Mouse (Mus musculus) MEL (cell line): ENCODE data around the gene Frrs1l. TPM values are rescaled to one million over a fixed set of nuclear protein-coding genes. Genes with fewer than 3 reads are reported as not detected.

Experiments used
- DNase-seq: peaks from one replicate; pipeline ENCODE4 v3.0.0; 2011; ENCODE audit warnings: low read depth, low spot score
- H3K27ac ChIP-seq: 2 replicates; pipeline ENCODE4 v1.5.1; 2012; ENCODE audit warnings: low read depth, mild to moderate bottlenecking, control low read depth, low read length, moderate library complexity; ENCODE audit not compliant: control insufficient read depth
- H3K27me3 ChIP-seq, 2 experiments: fragments of 150-350 bp in 1 of 2; sonication (generic) in 1 of 2; 2 replicates each; pipeline ENCODE4 v1.6.1; 2012; ENCODE audit warnings: low read length in 2 of 2, mild to moderate bottlenecking in 2 of 2, improper control_type of control experiment in 1 of 2, moderate library complexity in 1 of 2; ENCODE audit not compliant: insufficient read depth in 2 of 2, control insufficient read depth in 1 of 2
- H3K36me3 ChIP-seq, 2 experiments: 2 replicates each; pipeline ENCODE4 v1.6.1; 2012 to 2014; ENCODE audit warnings: low read length in 2 of 2, improper control_type of control experiment in 1 of 2, inconsistent platforms in 1 of 2, mild to moderate bottlenecking in 1 of 2; ENCODE audit not compliant: insufficient read depth in 2 of 2, control insufficient read depth in 1 of 2
- H3K4me1 ChIP-seq, 2 experiments: fragments of 150-350 bp in 1 of 2; sonication (generic) in 1 of 2; 2 replicates each; pipeline ENCODE4 v1.6.1; 2012; ENCODE audit warnings: low read length in 2 of 2, improper control_type of control experiment in 1 of 2, mild to moderate bottlenecking in 1 of 2; ENCODE audit not compliant: insufficient read depth in 2 of 2, control insufficient read depth in 1 of 2
- H3K4me3 ChIP-seq, 2 experiments: fragments of 150-350 bp in 1 of 2; sonication (generic) in 1 of 2; 2 replicates each; pipeline ENCODE4 v1.5.1; 2012; ENCODE audit warnings: low read depth in 2 of 2, low read length in 2 of 2, mild to moderate bottlenecking in 2 of 2, moderate library complexity in 2 of 2, control low read depth in 1 of 2, improper control_type of control experiment in 1 of 2; ENCODE audit not compliant: control insufficient read depth in 1 of 2, insufficient read depth in 1 of 2
- H3K79me2 ChIP-seq: 2 replicates; pipeline ENCODE4 v1.6.1; 2012; ENCODE audit warnings: mild to moderate bottlenecking, low read length, moderate library complexity; ENCODE audit not compliant: control insufficient read depth, poor library complexity, insufficient read depth
- H3K9ac ChIP-seq: 2 replicates; pipeline ENCODE4 v1.6.1; 2012; ENCODE audit warnings: low read depth, mild to moderate bottlenecking, control low read depth, low read length, moderate library complexity; ENCODE audit not compliant: control insufficient read depth, poor library complexity, severe bottlenecking
- H3K9me3 ChIP-seq: fragments of 150-350 bp; sonication (generic); replicated peaks from 2 replicates; pipeline ENCODE4 v1.6.1; 2012; ENCODE audit warnings: mild to moderate bottlenecking, low read length, improper control_type of control experiment, moderate library complexity; ENCODE audit not compliant: insufficient read depth
- CHD1 ChIP-seq: IDR thresholded peaks from 2 replicates; pipeline ENCODE4 v1.6.1; 2012; ENCODE audit warnings: low read depth, mild to moderate bottlenecking, inconsistent platforms, low read length, improper control_type of control experiment
- CTCF ChIP-seq, 3 experiments: IDR thresholded peaks in 2 of 3; conservative IDR thresholded peaks in 1 of 3; 2 replicates each; pipeline ENCODE4 v1.5.1; 2011 to 2012; ENCODE audit warnings: low read length in 3 of 3, low read depth in 2 of 3, mild to moderate bottlenecking in 2 of 3, improper control_type of control experiment in 1 of 3, inconsistent platforms in 1 of 3, mixed read lengths in 1 of 3, moderate library complexity in 1 of 3; ENCODE audit not compliant: control insufficient read depth in 1 of 3, insufficient read depth in 1 of 3, poor library complexity in 1 of 3, severe bottlenecking in 1 of 3
- E2F4 ChIP-seq: IDR thresholded peaks from 2 replicates; pipeline ENCODE4 v1.6.1; 2011; ENCODE audit warnings: low read depth, low read length, improper control_type of control experiment, borderline replicate concordance
- ELF1 ChIP-seq: IDR thresholded peaks from 2 replicates; pipeline ENCODE4 v1.6.1; 2014; ENCODE audit warnings: low read depth, mild to moderate bottlenecking, inconsistent platforms, low read length, improper control_type of control experiment, moderate library complexity
- EP300 ChIP-seq, 2 experiments: IDR thresholded peaks; 2 replicates each; pipeline ENCODE4 v1.6.1; 2011; ENCODE audit warnings: improper control_type of control experiment in 2 of 2, low read length in 2 of 2, low read depth in 1 of 2, mild to moderate bottlenecking in 1 of 2
- ETS1 ChIP-seq: IDR thresholded peaks from 2 replicates; pipeline ENCODE4 v1.6.1; 2012; ENCODE audit warnings: low read depth, mild to moderate bottlenecking, inconsistent platforms, low read length, improper control_type of control experiment, moderate library complexity
- GABPA ChIP-seq: IDR thresholded peaks from 2 replicates; pipeline ENCODE4 v1.6.1; 2012; ENCODE audit warnings: low read depth, mild to moderate bottlenecking, inconsistent platforms, low read length, improper control_type of control experiment, moderate library complexity
- HCFC1 ChIP-seq: IDR thresholded peaks from 2 replicates; pipeline ENCODE4 v1.6.1; 2012; ENCODE audit warnings: low read depth, mild to moderate bottlenecking, inconsistent platforms, low read length, improper control_type of control experiment, moderate library complexity
- JUND ChIP-seq: IDR thresholded peaks from 2 replicates; pipeline ENCODE4 v1.6.1; 2011; ENCODE audit warnings: low read depth, mild to moderate bottlenecking, improper control_type of control experiment, low read length
- KAT2A ChIP-seq: conservative IDR thresholded peaks from 2 replicates; pipeline ENCODE4 v1.6.1; 2012; ENCODE audit warnings: low read depth, low read length, improper control_type of control experiment, inconsistent platforms
- MAFK ChIP-seq: IDR thresholded peaks from 2 replicates; pipeline ENCODE4 v1.6.1; 2011; ENCODE audit warnings: low read depth, mild to moderate bottlenecking, low read length, improper control_type of control experiment, borderline replicate concordance
- MEF2A ChIP-seq: IDR thresholded peaks from 2 replicates; pipeline ENCODE4 v1.6.1; 2014; ENCODE audit warnings: low read depth, mild to moderate bottlenecking, inconsistent platforms, low read length, improper control_type of control experiment; ENCODE audit not compliant: poor library complexity, insufficient replicate concordance, severe bottlenecking; ENCODE audit errors: extremely low read depth
- MXI1 ChIP-seq: IDR thresholded peaks from 2 replicates; pipeline ENCODE4 v1.6.1; 2011; ENCODE audit warnings: mild to moderate bottlenecking, low read depth, low read length, improper control_type of control experiment
- NELFE ChIP-seq: IDR thresholded peaks from 2 replicates; pipeline ENCODE4 v1.6.1; 2011; ENCODE audit warnings: low read depth, low read length, improper control_type of control experiment
- POLR2A ChIP-seq, 2 experiments: IDR thresholded peaks; 2 replicates each; pipeline ENCODE4 v1.6.1; 2011 to 2012; ENCODE audit warnings: low read length in 2 of 2, mild to moderate bottlenecking in 2 of 2, control low read depth in 1 of 2, improper control_type of control experiment in 1 of 2, low read depth in 1 of 2, moderate library complexity in 1 of 2; ENCODE audit not compliant: control insufficient read depth in 1 of 2, insufficient read depth in 1 of 2, poor library complexity in 1 of 2
- POLR2AphosphoS5 ChIP-seq: IDR thresholded peaks from 2 replicates; pipeline ENCODE4 v1.6.1; 2012; ENCODE audit warnings: low read depth, borderline replicate concordance, mild to moderate bottlenecking, inconsistent platforms, low read length, moderate library complexity, mixed read lengths
- SIN3A ChIP-seq: IDR thresholded peaks from 2 replicates; pipeline ENCODE4 v1.6.1; 2012; ENCODE audit warnings: low read length, improper control_type of control experiment, inconsistent platforms
- SMC3 ChIP-seq: IDR thresholded peaks from 2 replicates; pipeline ENCODE4 v1.6.1; 2011; ENCODE audit warnings: low read depth, low read length, improper control_type of control experiment
- TAL1 ChIP-seq: IDR thresholded peaks from 2 replicates; pipeline ENCODE4 v1.6.1; 2012; ENCODE audit warnings: mild to moderate bottlenecking, inconsistent platforms, low read length, moderate library complexity, mixed read lengths
- TCF12 ChIP-seq: IDR thresholded peaks from 2 replicates; pipeline ENCODE4 v1.6.1; 2014; ENCODE audit warnings: low read depth, mild to moderate bottlenecking, inconsistent platforms, low read length, improper control_type of control experiment, moderate library complexity
- UBTF ChIP-seq: IDR thresholded peaks from 2 replicates; pipeline ENCODE4 v1.6.1; 2012; ENCODE audit warnings: low read depth, mild to moderate bottlenecking, inconsistent platforms, low read length, improper control_type of control experiment, moderate library complexity, borderline replicate concordance; ENCODE audit not compliant: insufficient read depth
- USF1 ChIP-seq: IDR thresholded peaks from 2 replicates; pipeline ENCODE4 v1.6.1; 2014; ENCODE audit warnings: low read depth, mild to moderate bottlenecking, inconsistent platforms, low read length, improper control_type of control experiment, moderate library complexity
- ZC3H11A ChIP-seq: IDR thresholded peaks from 2 replicates; pipeline ENCODE4 v1.6.1; 2012; ENCODE audit warnings: low read depth, mild to moderate bottlenecking, inconsistent platforms, low read length, improper control_type of control experiment
- ZKSCAN1 ChIP-seq: IDR thresholded peaks from 2 replicates; pipeline ENCODE4 v1.6.1; 2012; ENCODE audit warnings: low read depth, mild to moderate bottlenecking, inconsistent platforms, low read length, improper control_type of control experiment, moderate library complexity
- ZMIZ1 ChIP-seq: IDR thresholded peaks from 2 replicates; pipeline ENCODE4 v1.6.1; 2012; ENCODE audit warnings: low read depth, mild to moderate bottlenecking, inconsistent platforms, low read length, improper control_type of control experiment, moderate library complexity
- ZNF384 ChIP-seq: IDR thresholded peaks from 2 replicates; pipeline ENCODE4 v1.6.1; 2012; ENCODE audit warnings: low read depth, mild to moderate bottlenecking, inconsistent platforms, low read length, improper control_type of control experiment
- polyA plus RNA-seq, 2 experiments: library from polyadenylated mRNA; stranded (reverse) in 1 of 2; unstranded in 1 of 2; fragments of >175 nt in 1 of 2; fragments of >200 nt in 1 of 2; gene quantifications; 2 replicates each; pipeline versions ENCODE4 v1.2.1 to v1.2.4; 2012; ENCODE audit warnings: low replicate concordance in 2 of 2, low read depth in 1 of 2; ENCODE audit not compliant: insufficient read length in 2 of 2, insufficient read depth in 1 of 2, missing spikeins in 1 of 2
- total RNA-seq: library from RNA; depleted of rRNA; stranded (reverse); fragments of 300-350 nt; gene quantifications from 2 replicates; pipeline ENCODE4 v1.2.3, GENCODE M21; 2012

Frrs1l gene
- total and polyA plus RNA-seq, 3 experiments, result not detected

- no peak for DNase-seq
- Histone ChIP-seq H3K27me3 (no peaks in the 10 kb centered on the region; a peak in 1 of 4 replicates), H3K4me1 (no peaks in the 10 kb centered on the region), H3K79me2 (no peaks in the 10 kb centered on the region), H3K4me3 (no peak overlapping the region), H3K36me3 (no peaks in the 10 kb centered on the region), H3K9me3 (no peaks in the 10 kb centered on the region), H3K27ac (no peak overlapping the region), H3K9ac (no peak overlapping the region)
- TF ChIP-seq TCF12 (no peak), ZC3H11A (no peak), KAT2A (no peak), CHD1 (no peak), HCFC1 (no peak), JUND (no peak), ETS1 (no peak), NELFE (no peak), SMC3 (no peak), EP300 (IDR thresholded peaks at IDR 0.05; ENCODE audit: low read depth in 1 of 2, low read length in 2 of 2) (no peak), POLR2A (IDR thresholded peaks at IDR 0.05; ENCODE audit: control insufficient read depth in 1 of 2, insufficient read depth in 1 of 2, low read depth in 1 of 2, low read length in 2 of 2, poor library complexity in 1 of 2) (no peak), TAL1 (no peak), SIN3A (no peak)
Observed at GRCm38 (mm10) chr4:56963687-56964086, 26.5 kb downstream of the Frrs1l start.

GRCm38 (mm10) chr4:56961320-56961925, 28.8 kb downstream of the Frrs1l start:
- TF ChIP-seq USF1 (no peak), SMC3 (no peak), TCF12 (no peak), MEF2A (no peak), CHD1 (no peak), MAFK (no peak), HCFC1 (no peak), GABPA (no peak), POLR2AphosphoS5 (no peak), CTCF (IDR thresholded peaks at IDR 0.05 in 2 of 3, conservative IDR thresholded peaks at IDR 0.05 in 1 of 3; ENCODE audit: control insufficient read depth in 1 of 3, insufficient read depth in 1 of 3, low read depth in 2 of 3, low read length in 3 of 3, poor library complexity in 1 of 3, severe bottlenecking in 1 of 3) (no peak), ZNF384 (no peak), E2F4 (no peak), KAT2A (no peak), ETS1 (no peak), ZMIZ1 (no peak), ELF1 (no peak), ZKSCAN1 (no peak), JUND (no peak), MXI1 (no peak), UBTF (no peak)
- Histone ChIP-seq H3K27ac (no peak overlapping the region), H3K36me3 (no peaks in the 10 kb centered on the region; a peak in 1 of 4 replicates), H3K9ac (no peak overlapping the region), H3K4me1 (no peaks in the 10 kb centered on the region), H3K9me3 (no peaks in the 10 kb centered on the region), H3K79me2 (no peaks in the 10 kb centered on the region), H3K27me3 (peaks cover 0 to 1% of the 10 kb centered on the region in 2 experiments; a peak in 1 of 4 replicates), H3K4me3 (no peak overlapping the region)
- no peak for DNase-seq
